Comparison of ENCODE assay signal across 12 mouse cellular contexts in genomic region chr1:85258634-85259033, GRCm38 (mm10). TPM values are rescaled to one million over a fixed set of nuclear protein-coding genes. Genes with fewer than 3 reads are reported as not detected.
DNase-seq lines count a peak whose midpoint lies in the region; ATAC-seq and TF ChIP-seq lines count a peak whose summit lies in the region.
"Not testable (repeated sequence)": the region's sequence is repeated elsewhere in the genome, so short reads cannot be mapped to it uniquely, and the experiment has no call there.
"Had no signal": no experiment of that assay in that cellular context is flagged by ENCODE, and none has a peak within 500 bp of the region (broad histone marks: within the 10 kb centered on the region; RNA-seq: fewer than 3 reads in every experiment).

No protein-coding gene starts in this region.

- not testable (repeated sequence) for H3K4me2 ChIP-seq in CH12.LX (ENCODE audit: insufficient read depth, low read depth, poor library complexity, severe bottlenecking); liver, postnatal 0 days (ENCODE audit: low read depth, low read length)

- not testable (repeated sequence) for TF ChIP-seq EP300 in CH12.LX (IDR thresholded peaks at IDR 0.05; ENCODE audit: low read length); liver, postnatal 0 days (IDR thresholded peaks at IDR 0.05; ENCODE audit: low read depth)

- dilution Hi-C loops in CH12.LX (cut with MboI; ENCODE audit: extremely low pct_ligation_motif_present, extremely low pct_unique_long_range_greater_than_20kb, low sequenced_read_pairs), result not testable (repeated sequence)

- not testable (repeated sequence) for TF ChIP-seq POLR2A in CH12.LX (IDR thresholded peaks at IDR 0.05; ENCODE audit: low read depth, low read length)

- ATAC-seq in liver, postnatal 0 days, result not testable (repeated sequence)

- not testable (repeated sequence) for H3K79me2 ChIP-seq in CH12.LX (replicated peaks; ENCODE audit: control insufficient read depth, extremely low read depth, insufficient read depth, poor library complexity, severe bottlenecking)

- WGBS in liver, postnatal 0 days (ENCODE audit: insufficient replicate concordance), result 42% methylated on average over 1 of the region's 2 CpGs

- not testable (repeated sequence) for H3K27ac ChIP-seq in CH12.LX (ENCODE audit: insufficient read depth, low read depth); liver, postnatal 0 days (ENCODE audit: low read depth)

- H3K4me1 ChIP-seq in CH12.LX (ENCODE audit: control insufficient read depth in 1 of 2, insufficient read depth in 2 of 2); liver, postnatal 0 days (ENCODE audit: insufficient read depth): not testable (repeated sequence)

- not testable (repeated sequence) for H3K9me3 ChIP-seq in CH12.LX (replicated peaks; ENCODE audit: low read length); liver, postnatal 0 days (ENCODE audit: low read length)

- not testable (repeated sequence) for H3K27me3 ChIP-seq in CH12.LX (replicated peaks); liver, postnatal 0 days (ENCODE audit: insufficient read depth, low read length)

- not testable (repeated sequence) for TF ChIP-seq RAD21 in CH12.LX (IDR thresholded peaks at IDR 0.05; ENCODE audit: low read depth, low read length)

- DNase-seq in CH12.LX (ENCODE audit: extremely low read depth), result peak; percentile 26
- DNase-seq in embryo, embryonic 9.5 days (ENCODE audit: extremely low spot score), result peak; percentile 0
- peak; percentile 56 to 57 for DNase-seq in gastrocnemius, postnatal 4 days (ENCODE audit: low spot score in 2 of 2)
- peak; percentile 23 for DNase-seq in kidney, postnatal 10 days
- peak; percentile 12 for DNase-seq in liver, postnatal 0 days
- peak; percentile 25 to 41 for DNase-seq in spleen, adult 18-20 months
- peak; percentile 27 for DNase-seq in thymus, postnatal 4 days

- H3K9ac ChIP-seq in CH12.LX (ENCODE audit: insufficient read depth, low read depth); liver, postnatal 0 days (replicated peaks): not testable (repeated sequence)

- in situ Hi-C loops in CH12.LX (cut with MboI; ENCODE audit: low pct_ligation_motif_present, low pct_unique_long_range_greater_than_20kb, low sequenced_read_pairs), result not testable (repeated sequence)

- not testable (repeated sequence) for H3K36me3 ChIP-seq in CH12.LX (replicated peaks in 1 of 2; ENCODE audit: control insufficient read depth in 1 of 2, insufficient read depth in 1 of 2, low read length in 1 of 2); liver, postnatal 0 days (replicated peaks; ENCODE audit: insufficient read depth, low read length)

- TF ChIP-seq CTCF in CH12.LX (conservative IDR thresholded peaks at IDR 0.05 in 1 of 2, IDR thresholded peaks at IDR 0.05 in 1 of 2; ENCODE audit: low read depth in 2 of 2, low read length in 2 of 2); liver, postnatal 0 days (IDR thresholded peaks at IDR 0.05; ENCODE audit: low read depth): not testable (repeated sequence)

- not testable (repeated sequence) for H3K4me3 ChIP-seq in CH12.LX (replicated peaks in 1 of 3; ENCODE audit: low read depth in 2 of 3, low read length in 2 of 3, poor library complexity in 1 of 3); liver, postnatal 0 days (ENCODE audit: low read depth, low read length)

RNA-seq across cellular contexts. Expression of gene C130026I21Rik, which starts 11.7 kb away (rescaled TPM):
- 175 and 190 TPM in 2 replicates for total RNA-seq in CH12.LX (2012; rRNA removed)
- total RNA-seq in CH12.LX (2014; rRNA removed), result 396 and 398 TPM in 2 replicates
- polyA plus RNA-seq in CH12.LX (2012; ENCODE audit: insufficient read length, low read depth), result 362 and 379 TPM in 2 replicates
- total RNA-seq in gastrocnemius, postnatal 4 days (2021), result under 1 TPM; 0.34 to 0.54 TPM
- 0.34 and 1.1 TPM in 2 replicates for polyA plus RNA-seq in liver, postnatal 0 days (2015; fragmentation: Nextera tagmentation; extraction: Ambion mirVana)
- polyA plus RNA-seq: embryonic facial prominence, embryonic 10.5 days; forebrain, embryonic 12.5 days; heart, embryonic 13.5 days; intestine, embryonic 14.5 days; neural tube, embryonic 12.5 days had no signal

Comparison
In these comparisons a context has a peak if more than half of its experiments do, and no peak if none do; other contexts are left out.
1. DNase-seq: peak in every context shown above with its lines; median percentile 56 in gastrocnemius, postnatal 4 days; 33 in spleen, adult 18-20 months; 27 in thymus, postnatal 4 days; 26 in CH12.LX; 23 in kidney, postnatal 10 days; 12 in liver, postnatal 0 days; 0 in embryo, embryonic 9.5 days.
2. RNA of gene C130026I21Rik, which starts 11.7 kb away (total RNA-seq): 175 to 398 TPM in CH12.LX; 0.34 to 0.54 TPM in gastrocnemius, postnatal 4 days; every median in the first group is over 100 times any median in the second.